Mouse (Mus musculus) kidney, adult 8-10 months (tissue): Measurements from ENCODE around the gene Cfap46.
A peak's percentile ranks its signal among the peaks of the same experiment; 100 is the strongest.
"Not testable (repeated sequence)": the region's sequence is repeated elsewhere in the genome, so short reads cannot be mapped to it uniquely, and the experiment has no call there.

Experiments
- DNase-seq, 2 experiments: peaks; one replicate each; pipeline ENCODE4 v3.0.0; 2022

Gene Cfap46

DNA sequence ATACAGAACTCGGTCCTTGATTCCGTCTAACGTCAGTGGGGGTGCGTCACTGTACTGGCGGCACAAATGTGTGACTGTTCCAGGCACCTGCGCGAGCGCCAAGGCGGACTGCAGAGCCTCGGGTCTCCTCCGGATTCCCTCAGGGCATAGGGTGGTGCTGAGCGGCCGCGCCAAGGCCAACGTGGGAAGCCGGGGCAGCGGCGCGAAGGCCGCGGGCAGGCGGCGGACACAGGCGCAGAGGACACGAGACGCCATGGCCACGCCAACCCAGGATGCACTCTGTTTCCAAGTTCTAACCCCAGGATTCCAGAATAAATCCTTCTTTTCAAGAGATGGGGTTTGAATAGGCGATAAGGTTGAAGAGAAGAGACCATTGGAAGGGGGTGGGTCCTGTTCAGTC is 23.7 kb downstream of the Cfap46 start:
- DNase-seq = not testable (repeated sequence)

DNA sequence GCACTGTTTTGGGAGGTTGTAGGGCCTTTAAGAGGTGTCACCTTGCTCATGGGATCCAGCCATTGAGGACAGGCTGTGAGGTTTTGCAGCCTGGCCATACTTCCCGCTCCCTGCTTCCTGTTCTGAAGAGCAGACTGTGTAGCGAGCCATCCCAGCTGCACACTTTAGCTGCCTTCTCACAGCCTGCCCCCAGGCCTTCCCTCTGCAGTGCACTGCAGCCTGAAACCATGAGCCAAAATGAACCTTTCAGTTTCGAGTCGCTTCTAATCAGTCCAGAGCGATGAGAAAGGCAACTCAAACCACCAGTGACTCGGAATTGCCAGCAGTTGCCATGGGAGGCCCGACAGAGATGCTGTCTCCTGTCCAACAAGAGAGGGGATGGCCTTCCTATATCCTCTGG is 33.9 kb downstream of the Cfap46 start:
- DNase-seq = no peak

DNA sequence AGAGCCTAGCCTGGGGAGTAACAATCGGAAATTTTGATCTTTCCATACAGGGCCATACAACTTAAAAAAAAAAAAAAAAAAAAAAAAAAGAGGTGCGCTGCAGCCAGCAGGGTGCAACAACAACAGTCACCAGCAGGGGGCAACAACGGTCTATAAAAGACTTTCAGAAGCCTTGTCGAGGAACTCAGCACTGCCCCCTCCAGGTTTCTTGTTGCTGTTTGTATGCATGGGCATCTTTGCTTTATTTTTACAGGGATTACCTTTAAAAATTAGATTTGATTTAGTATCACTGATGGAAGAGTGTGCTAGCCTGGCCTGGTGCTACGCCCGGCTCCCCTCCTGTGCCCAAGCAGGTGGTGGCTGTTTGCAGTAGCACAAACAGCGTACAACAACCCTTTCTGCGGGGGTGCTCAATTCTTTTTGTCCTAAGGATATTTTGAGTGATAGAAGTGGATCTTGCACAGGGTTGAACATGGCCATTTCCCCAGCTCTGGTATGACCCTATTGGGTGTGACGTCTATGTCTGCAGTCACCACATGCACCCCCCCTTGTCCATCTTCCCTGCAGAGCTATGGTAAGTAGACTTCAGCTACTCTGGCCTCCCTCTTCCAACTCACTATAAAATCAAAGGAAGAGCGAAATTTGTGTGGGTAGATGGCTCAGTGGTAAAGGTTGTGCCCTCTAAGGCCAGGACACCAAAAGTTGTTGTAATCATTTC is 35.4 kb downstream of the Cfap46 start:
- peak; percentile 82 to 96 for DNase-seq

DNA sequence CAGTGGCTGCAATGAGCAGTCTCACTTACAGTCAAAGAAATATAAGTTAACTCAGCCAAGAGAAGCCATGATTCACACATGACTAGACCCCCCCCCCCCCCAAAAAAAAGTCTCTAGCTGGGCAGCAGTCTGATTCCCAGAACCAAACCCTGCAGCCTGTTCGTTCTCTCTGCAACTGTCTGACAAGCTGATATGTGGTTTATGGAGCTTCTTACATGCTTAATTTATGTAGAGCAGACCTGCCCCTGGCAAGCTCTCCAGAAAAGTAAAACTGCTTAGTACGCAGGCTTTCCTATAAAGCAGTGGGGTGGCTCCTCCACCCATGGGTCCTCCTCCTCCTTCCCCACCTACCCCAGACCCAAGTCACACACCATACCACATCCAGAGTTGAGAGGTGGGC is 50.2 kb downstream of the Cfap46 start:
- DNase-seq = no peak

DNA sequence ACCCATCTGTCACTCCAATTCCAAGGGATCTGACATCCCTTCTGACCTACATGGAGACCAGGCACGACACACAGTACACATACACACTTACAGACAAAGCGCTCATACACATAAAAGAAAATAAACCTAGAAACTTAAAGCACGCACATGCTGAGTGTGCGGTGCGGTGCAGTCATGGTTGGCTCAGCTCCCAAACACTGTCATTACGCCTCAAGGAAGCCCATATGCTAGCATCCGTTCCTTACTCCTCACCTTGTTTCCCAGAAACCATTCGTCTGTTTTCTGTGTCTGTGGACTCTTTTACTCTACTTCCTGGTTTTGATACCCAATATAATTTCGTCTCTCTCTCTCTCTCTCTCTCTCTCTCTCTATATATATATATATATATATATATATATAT is 58.5 kb downstream of the Cfap46 start:
- DNase-seq = no peak

DNA sequence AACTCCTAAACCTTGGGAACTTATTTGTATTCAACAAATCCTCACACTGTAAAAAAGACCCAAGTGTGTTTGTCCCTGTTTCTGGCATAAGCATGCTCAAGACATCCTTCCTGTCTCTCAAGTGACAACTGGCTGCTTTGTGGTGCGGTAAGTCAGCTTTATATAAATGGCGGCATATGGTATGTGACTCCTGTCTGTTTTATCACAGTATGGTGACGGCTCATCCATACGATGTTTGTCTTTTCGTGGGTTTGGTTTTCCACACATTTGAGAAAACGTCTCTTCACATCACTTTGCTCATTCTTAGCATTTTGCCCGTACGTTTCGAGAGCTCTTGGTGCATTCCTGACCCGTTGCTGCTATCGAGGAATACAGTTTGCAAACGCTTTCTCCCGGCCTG is 61.0 kb downstream of the Cfap46 start:
- no peak for DNase-seq

DNA sequence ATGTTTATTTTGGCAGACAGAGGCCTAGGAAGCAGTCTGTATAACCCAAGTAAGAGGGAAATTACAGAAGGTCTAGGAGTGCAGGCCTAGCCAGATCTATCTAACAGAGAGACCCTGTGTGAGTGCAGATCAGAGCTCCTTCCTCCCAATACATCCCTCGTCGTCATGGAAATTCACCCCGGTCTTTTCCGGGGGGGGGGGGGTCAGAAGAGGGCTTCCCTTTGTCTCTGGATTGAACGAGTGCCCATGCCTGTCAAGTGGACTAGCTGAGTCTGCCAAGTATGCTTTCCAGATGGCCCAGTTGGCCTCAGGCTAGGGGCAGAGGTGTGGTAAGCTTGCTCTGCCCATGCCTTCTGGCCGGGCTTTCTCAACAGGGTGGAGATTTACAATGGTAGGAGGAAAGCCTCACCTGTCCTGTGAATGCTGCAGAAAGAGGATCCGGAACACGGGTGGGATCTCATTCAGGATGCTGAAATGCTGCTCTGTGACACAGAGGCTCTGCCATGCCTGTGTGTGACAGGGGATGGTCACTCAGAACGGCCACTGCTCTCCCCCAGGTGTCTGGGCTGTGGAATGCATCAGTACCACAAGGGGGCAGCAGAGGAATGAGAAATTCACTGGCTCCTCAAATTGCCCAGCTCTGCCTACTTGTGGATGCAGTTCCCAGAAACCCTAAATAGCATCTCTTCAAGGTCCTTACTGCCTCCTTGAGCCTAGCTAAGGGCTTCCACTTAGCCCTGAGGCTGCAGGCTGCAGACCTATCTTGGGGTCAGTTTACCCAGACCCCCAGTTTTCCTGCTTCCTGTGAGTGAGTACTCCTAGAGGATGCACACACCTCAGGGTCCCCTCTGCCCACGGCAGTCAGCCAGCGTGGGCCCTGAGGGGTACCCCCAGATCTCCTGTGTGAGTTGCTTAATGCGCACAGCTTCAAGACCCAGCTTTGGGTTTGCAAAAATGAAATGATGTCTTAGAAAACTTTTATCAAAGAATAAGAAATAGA is 67.5 kb downstream of the Cfap46 start:
- peak; percentile 22 to 52 for DNase-seq

DNA sequence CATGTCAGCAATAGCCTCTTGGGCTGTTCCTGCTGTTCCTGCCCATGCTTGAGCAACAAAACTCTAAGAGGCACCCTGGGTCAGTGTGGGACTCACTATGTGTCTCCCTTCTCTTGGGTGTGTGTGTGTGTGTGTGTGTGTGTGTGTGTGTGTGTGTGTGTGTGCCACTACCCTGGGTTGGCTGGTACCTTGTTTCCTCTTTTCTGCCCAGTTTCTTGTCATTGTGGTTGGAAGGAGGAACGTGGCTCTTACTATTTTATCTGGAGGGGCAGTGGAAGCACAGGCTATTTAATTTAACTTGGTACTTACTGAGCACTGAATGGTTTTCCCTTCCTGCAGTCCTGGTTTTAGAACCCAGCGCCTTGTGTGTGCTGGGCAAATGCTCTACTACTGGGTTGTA is 73.3 kb downstream of the Cfap46 start:
- DNase-seq = no peak

DNA sequence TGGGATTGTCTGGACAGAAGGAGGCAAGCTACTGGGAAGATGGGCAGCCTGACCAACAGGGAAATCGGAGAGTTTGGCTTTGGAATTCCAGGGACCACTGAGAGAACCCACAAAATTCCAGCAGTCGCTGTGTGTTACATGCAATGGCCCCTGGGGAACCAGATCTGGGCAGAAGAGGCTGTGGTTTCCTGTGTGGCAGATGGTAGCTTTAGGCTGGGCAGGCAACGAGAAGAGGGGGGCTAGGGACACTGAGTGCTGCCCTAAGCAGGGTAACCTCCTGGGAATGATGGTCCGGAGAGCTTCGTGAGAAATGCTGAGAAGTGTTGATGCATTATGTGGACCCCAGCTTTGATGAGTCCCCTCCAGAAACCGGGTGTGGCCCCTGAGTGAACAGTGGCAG is 87.8 kb downstream of the Cfap46 start:
- no peak for DNase-seq

DNA sequence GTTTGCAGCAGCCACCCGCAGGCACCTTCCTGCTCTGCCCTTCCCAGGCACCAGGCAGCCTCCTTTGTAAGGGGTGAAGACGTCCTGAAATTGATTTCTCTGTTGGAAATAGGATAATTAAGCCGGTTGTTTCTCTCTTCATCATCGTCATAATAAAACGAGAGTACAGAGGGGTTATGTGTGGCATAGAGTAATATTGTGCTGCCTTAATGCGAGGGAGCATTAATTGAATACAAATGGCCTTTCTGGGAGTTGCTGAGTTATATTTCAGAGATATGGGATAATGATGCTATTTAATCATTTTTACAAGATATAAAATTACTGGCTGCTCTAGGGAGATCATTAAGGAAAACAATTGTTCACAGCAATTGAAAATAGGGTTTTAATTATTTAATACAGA is 88.3 kb downstream of the Cfap46 start:
- DNase-seq = no peak

DNA sequence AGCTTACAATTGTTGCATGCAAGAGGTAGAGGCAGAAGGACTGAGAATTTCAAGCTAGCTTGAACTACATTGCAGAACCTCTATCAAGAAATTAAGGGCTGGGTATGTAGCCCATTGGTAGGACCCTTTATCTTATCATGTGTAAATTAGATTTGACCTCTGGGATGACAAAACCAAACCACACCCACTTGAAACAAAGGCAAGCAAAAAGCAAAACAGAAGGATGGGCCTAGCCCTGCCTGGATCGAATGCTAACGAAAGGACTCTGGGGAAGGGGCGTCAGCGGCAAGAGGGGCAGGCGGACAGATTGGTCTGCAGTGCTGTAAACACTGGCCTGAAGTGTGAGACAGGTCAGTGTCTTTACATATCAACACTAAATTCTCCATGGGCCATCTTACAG is 92.3 kb downstream of the Cfap46 start:
- DNase-seq = no peak

DNA sequence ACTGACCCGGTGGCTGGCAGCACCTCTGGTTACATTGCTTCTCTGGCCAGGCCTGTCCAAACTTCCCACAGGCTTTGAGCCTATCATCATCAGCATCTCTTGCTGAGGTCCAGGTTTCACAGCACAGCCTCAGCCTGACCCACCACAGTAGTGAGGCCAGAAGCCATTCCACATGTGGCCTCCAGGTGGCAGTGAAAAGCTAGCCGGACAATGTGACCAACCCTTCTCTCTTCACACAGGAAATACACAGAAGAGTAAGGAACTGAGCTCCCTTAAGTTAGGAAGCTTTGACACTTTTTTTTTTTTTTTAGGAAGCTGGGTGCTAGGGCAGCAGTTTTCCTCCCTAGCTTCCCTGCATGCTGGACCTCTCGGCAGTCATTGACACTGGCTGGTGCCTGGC is 93.3 kb downstream of the Cfap46 start:
- DNase-seq = peak in 1 of 2 experiments; percentile 39

DNA sequence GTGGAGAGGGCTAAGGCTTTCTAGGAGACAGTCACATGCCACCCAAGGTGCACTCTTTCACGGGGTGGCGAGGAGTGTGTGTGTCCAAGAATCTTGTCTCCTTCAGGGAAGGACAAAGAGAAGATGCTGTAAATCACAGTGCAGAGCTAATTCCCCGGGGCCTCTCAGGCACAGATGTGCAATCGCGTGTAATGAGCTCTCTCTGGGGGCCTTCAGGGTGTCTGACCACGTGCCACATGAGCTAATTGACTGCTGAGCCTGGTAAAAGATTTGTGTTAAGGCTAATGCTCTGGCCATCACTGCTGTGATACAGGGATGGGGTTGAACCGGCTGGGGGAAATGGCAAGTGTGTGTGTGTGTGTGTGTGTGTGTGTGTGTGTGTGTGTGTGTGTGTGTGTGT is 95.7 kb downstream of the Cfap46 start:
- DNase-seq = no peak

DNA sequence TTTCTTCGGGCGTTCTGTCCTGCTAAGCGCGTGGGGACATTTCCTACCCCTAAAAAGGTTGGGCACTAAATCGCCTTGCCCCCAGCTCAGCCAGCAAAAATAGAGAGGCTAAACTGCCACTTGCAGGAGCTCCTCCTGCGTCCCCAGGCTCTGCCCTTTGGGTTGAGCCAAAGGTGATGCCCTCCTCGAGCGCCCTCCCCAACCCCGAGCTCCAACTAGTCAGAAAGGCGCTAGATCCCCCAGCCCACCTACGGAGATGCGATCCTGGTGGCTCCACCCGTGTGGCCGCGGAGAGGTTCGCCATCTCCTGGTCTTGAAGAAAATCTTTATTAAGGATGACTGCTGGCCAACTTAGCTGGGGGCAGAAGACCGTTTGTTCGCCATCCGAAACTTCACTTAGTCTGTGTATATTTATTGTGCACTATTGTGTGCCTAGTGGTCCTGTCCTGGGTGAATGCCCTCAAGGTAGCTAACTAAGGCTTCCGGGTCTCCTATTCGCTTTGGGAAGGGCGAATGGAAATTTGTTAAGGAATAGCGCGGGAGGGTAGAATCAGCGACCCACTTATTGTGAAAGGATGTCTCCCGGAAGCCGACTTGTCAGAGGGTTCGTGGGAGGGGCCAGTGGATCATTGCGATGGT is 98.3 kb downstream of the Cfap46 start:
- no peak for DNase-seq

DNA sequence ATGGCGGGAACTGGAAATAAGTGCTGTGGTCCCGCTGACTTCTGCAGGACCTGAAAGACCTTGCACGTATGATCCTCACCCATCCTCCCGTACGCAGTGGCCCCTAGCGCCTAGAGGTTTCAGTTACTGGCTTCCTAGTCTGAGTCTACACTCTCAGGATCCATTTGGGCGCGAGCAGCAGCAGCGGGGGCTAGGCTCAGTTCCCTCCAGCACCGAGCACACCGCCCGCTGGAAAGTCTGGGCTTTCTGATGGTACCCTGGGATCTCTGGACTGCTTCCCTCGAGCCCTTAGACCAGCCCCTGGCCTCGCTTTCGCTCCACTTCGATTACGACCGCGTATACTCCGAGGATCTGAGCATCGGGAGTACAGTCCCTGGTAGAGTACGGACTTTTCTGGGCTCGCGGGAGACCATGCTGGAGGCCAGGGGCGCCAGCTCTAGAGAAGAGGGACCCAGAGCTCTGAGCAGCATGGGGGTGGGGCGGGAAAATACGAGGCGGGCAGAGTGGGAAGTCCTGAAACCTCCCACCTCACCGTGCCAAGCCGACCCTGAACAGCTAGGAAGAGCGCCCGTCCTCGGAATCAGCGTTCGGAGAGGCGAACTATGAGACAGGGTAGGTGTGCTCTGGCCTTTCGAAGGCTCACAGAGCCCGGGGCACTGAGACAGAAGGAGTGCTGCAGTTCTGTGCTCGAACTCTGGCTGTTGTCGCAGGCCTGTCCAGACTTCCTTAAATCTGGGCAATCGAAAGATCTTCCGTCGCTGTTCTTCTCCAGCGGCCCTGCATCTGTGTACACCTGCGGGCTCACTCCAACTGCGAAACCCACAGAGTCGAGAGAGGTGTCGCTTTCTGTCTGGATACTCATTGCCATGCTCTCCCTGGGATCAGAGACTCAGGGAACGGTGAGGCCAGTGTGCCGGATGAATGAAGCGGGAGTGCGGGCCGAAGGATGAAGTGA is 99.1 kb downstream of the Cfap46 start:
- no peak for DNase-seq

DNA sequence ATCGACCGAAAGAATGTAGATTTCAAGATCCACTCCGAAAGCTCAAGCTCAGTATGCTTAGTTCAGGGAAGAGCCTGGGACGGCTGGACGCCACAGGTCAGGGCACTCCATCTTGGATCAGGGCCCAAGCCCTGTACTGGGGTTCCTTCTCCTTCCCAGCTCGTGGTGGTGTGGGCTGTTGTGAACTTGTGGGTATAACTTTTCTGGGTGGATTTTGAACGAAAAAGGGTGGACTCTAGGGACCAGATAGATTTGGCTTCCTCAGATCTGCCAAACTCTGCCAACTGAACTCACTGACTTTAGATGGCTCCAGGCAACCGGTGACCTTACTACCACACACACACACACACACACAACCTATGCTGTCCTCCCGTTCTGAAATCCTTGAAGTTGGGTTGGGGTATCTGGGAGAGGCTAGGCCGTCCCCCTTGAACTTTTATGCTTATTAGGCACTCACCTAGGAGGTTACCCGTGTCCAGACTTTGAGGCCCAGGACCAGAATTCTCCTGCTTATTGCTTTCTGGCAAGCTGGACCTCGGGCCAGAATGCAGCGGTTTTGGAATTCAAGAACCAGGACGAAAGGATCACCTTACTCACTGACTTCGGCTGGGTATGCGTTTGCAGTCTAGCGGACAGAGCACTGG is 100.4 kb downstream of the Cfap46 start:
- DNase-seq = no peak

DNA sequence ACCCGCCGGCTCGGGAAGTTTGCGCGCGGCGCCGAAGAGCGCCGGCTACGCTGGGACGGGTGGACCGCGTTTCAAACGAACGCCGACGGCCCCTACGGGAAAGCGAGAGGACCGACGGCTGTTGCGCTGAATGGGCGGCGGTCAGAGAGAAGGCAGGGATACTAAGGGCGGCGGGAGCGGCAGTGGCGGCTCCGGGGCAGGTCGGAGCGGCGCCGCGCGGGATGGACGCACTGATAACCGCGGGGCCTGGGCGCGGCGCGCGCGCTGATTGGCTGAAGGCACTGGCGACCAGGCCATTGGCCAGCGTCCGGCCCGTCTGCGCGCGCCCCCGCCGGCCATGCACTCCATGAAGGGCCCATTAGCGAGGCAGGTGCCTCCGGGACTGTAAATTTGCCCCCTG is 101.0 kb downstream of the Cfap46 start, which contains the start of gene Nkx6-2:
Nkx6-2 (minus strand) TSS at position 203 of the 400 bp plus-strand sequence.
- no peak for DNase-seq

DNA sequence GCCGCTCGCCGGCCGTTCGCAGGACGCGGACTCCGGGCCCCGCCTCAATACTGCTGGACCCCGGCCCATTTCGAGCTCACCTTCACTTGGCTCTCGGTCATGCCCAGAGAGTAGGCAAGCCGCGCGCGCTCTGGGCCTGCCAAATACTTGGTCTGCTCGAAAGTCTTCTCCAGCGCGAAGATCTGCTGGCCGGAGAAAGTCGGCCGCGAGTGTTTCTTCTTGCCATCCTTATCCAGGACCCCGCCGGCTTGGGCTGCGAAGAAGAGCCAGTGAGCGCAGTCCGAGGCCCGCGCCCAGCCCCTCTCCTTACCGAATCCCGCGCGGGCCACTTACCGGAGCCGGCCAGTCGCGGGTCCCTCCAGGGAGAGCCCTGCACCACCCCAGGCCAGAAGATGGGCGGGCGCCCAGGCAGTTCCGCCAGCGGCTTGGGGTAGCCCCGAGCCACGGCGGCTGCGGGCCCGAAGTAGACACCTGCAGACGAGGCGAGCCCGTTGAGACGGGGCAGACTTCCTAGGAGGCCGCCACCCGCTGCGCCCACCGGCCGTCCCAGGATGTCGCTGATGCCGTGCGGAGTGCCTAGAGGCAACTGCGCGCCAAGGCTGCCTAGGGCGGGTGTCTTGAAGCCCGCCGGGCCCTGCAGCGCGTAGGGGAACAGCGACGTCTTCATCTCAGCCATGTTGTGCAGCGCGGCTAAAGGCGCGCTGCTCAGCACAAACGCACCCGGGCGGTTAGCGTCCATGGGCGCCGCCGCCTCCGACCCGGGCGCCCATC is 101.6 kb downstream of the Cfap46 start:
- DNase-seq = no peak

DNA sequence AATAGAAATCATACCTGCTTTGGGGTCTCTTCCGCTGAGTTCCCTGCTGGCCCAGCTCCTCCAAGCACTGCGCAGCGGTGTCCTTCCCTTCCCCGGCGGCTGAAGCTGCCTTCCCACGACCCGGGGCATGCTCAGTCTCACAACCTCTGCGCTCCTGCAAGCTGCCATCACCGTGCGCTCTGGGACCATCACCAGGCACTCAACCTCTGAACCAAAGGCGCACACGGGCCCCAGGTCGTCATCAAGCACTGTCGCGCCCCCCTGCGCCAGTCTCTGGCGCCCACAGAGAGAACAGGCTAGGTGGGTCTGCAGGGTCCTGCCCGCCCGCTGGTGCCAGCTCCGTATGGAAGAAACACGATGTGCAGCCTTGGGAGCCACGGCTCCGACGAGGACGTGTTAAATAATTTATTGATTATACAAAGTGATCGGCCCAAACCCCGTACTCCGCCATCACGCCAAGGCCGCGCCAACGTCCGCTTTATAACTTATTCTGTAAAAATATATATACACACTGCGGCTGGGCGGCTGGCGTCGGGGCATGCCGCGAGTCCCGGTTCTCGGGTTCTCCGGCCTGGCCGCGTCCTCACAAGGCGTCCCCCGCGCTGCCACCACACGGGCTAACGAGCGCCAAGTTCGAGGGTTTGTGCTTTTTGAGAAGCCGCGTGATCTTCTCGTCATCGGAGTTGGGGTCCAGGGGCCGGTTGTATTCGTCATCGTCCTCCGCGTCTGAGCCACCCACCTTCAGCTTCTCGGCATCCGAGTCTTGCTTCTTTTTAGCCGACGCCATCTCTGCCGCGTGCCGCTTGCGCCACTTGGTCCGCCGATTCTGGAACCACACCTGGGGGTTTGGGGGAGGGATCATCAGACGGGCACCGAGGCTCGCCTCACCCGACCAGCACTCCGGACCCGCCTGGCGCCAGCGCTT is 102.5 kb downstream of the Cfap46 start:
- no peak for DNase-seq
